20 mouse cellular contexts compared by ENCODE assay signal in the genomic region with DNA sequence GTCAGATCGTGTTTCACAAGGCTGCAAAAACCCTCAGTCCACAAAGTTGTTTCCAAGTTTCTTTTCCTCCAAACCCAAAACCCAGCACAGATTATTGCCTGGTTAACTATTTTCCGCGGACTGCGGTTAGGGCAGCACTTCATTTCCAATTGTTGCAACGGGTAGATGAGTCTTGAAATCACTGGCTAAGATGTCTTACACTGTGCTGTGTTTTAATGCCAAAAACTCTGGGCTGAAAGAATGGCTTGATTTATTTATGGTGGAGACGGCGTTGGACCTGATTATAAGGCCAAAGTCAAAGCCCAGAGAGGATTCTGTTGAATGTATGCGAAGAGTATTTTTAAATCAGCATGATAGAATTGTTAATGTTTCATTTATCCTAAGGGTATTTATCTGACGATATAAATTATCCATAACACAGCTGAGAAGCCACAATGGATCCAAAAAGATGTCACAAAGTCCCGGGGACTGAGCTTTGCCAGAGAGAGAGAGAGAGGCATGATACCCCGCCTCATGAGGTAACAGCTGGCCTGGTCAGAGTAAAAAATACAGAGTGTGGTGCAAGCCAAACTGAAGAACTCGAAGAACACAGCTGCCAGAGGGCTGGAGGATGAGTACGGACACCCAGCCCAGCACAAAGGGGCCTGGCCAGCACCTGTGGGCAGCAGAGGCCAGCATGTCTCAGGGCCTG. TPM values are rescaled to one million over a fixed set of nuclear protein-coding genes. Genes with fewer than 3 reads are reported as not detected.
DNase-seq lines count a peak whose midpoint lies in the region; ATAC-seq and TF ChIP-seq lines count a peak whose summit lies in the region.
"Had no signal": no experiment of that assay in that cellular context is flagged by ENCODE, and none has a peak within 500 bp of the region (broad histone marks: within the 10 kb centered on the region; RNA-seq: fewer than 3 reads in every experiment).

No protein-coding gene starts in this region.

- TF ChIP-seq CTCF in lung, postnatal 0 days (IDR thresholded peaks at IDR 0.05) = no peak

- H3K4me2 ChIP-seq in lung, postnatal 0 days (replicated peaks; ENCODE audit: low read depth, low read length) = no peak overlapping the region
- H3K4me2 ChIP-seq in stomach, embryonic 16.5 days (ENCODE audit: low read depth, low read length) = no peak overlapping the region
- H3K4me2 ChIP-seq: forebrain, embryonic 12.5 days; heart, embryonic 12.5 days; hindbrain, embryonic 12.5 days; liver, embryonic 11.5 days had no signal

- 0 out of 2 replicates have a peak, but pooled peaks have one; percentile 46 for ATAC-seq in lung, postnatal 0 days
- peak; percentile 74; the same call in 1 of the 2 replicates for ATAC-seq in stomach, embryonic 16.5 days (ENCODE audit: insufficient read depth, low FRiP score)

- 64% methylated on average over 13 of the region's 13 CpGs for WGBS in lung, postnatal 0 days
- 90% methylated on average over 13 of the region's 13 CpGs for WGBS in limb, embryonic 10.5 days
- WGBS in stomach, embryonic 16.5 days = 60% methylated on average over 13 of the region's 13 CpGs

- TF ChIP-seq EP300 in lung, postnatal 0 days (IDR thresholded peaks at IDR 0.05) = no peak

- no peaks in the 10 kb centered on the region for H3K36me3 ChIP-seq in lung, postnatal 0 days (ENCODE audit: insufficient read depth, low read length)
- H3K36me3 ChIP-seq in limb, embryonic 10.5 days = no peaks in the 10 kb centered on the region
- no peaks in the 10 kb centered on the region for H3K36me3 ChIP-seq in stomach, embryonic 16.5 days (ENCODE audit: control insufficient read depth, insufficient read depth, low read length)
- H3K36me3 ChIP-seq: forebrain, embryonic 12.5 days; heart, embryonic 12.5 days; hindbrain, embryonic 12.5 days had no signal

- H3K4me3 ChIP-seq in lung, postnatal 0 days (ENCODE audit: low read depth, low read length) = no peak overlapping the region
- no peak overlapping the region for H3K4me3 ChIP-seq in limb, embryonic 10.5 days
- H3K4me3 ChIP-seq in stomach, embryonic 16.5 days (replicated peaks; ENCODE audit: low read length) = no peak overlapping the region
- H3K4me3 ChIP-seq: erythroblast, embryonic 14.5 days; forebrain, embryonic 12.5 days; heart, embryonic 12.5 days; hindbrain, embryonic 12.5 days had no signal

- peak; percentile 25 for DNase-seq in gastrocnemius, postnatal 25 days
- DNase-seq in gastrocnemius, adult 8-10 months (ENCODE audit: low spot score in 2 of 2) = no peak
- DNase-seq in lung, postnatal 0 days (ENCODE audit: low spot score) = no peak
- DNase-seq in lung, postnatal 4 days = no peak
- DNase-seq in limb, embryonic 10.5 days (ENCODE audit: low spot score) = no peak
- no peak for DNase-seq in layer of hippocampus, postnatal 36 days
- DNase-seq: adrenal gland, postnatal 25 days; cerebellum, adult 8-10 months; heart, adult 18-20 months; heart, postnatal 10 days; kidney, adult 18-20 months; lung, adult 2 months; thymus, postnatal 25 days had no signal

- no peaks in the 10 kb centered on the region for H3K4me1 ChIP-seq in lung, postnatal 0 days (ENCODE audit: insufficient read depth, low read depth, low read length)
- no peaks in the 10 kb centered on the region for H3K4me1 ChIP-seq in limb, embryonic 10.5 days
- H3K4me1 ChIP-seq in stomach, embryonic 16.5 days (ENCODE audit: control insufficient read depth, insufficient read depth, low read length) = peaks cover 8% of the 10 kb centered on the region; the same call in 1 of the 2 replicates
- H3K4me1 ChIP-seq: forebrain, embryonic 12.5 days; heart, embryonic 12.5 days had no signal

- H3K27me3 ChIP-seq in lung, postnatal 0 days (replicated peaks; ENCODE audit: insufficient read depth, low read length) = no peaks in the 10 kb centered on the region
- no peaks in the 10 kb centered on the region for H3K27me3 ChIP-seq in limb, embryonic 10.5 days (ENCODE audit: low read depth, poor library complexity, severe bottlenecking)
- H3K27me3 ChIP-seq in stomach, embryonic 16.5 days (ENCODE audit: control insufficient read depth, insufficient read depth, low read length) = no peaks in the 10 kb centered on the region
- H3K27me3 ChIP-seq: forebrain, embryonic 12.5 days; heart, embryonic 12.5 days; hindbrain, embryonic 12.5 days had no signal

- no peak overlapping the region for H3K27ac ChIP-seq in lung, postnatal 0 days (ENCODE audit: low read length)
- peak overlapping the region; percentile 34; the same call in 1 of the 2 replicates for H3K27ac ChIP-seq in limb, embryonic 10.5 days
- H3K27ac ChIP-seq in stomach, embryonic 16.5 days (ENCODE audit: low read length) = peak overlapping the region; percentile 57; the same call in 1 of the 2 replicates
- H3K27ac ChIP-seq: forebrain, embryonic 12.5 days; hindbrain, embryonic 12.5 days; kidney, postnatal 0 days had no signal

- H3K9me3 ChIP-seq in lung, postnatal 0 days (ENCODE audit: low read length) = no peaks in the 10 kb centered on the region
- H3K9me3 ChIP-seq in limb, embryonic 10.5 days (replicated peaks) = no peaks in the 10 kb centered on the region
- no peaks in the 10 kb centered on the region for H3K9me3 ChIP-seq in stomach, embryonic 16.5 days (replicated peaks; ENCODE audit: control insufficient read depth, low read length)
- H3K9me3 ChIP-seq: forebrain, embryonic 12.5 days; heart, embryonic 12.5 days; hindbrain, embryonic 12.5 days had no signal

- no peak overlapping the region for H3K9ac ChIP-seq in lung, postnatal 0 days (replicated peaks; ENCODE audit: low read depth)
- H3K9ac ChIP-seq in stomach, embryonic 16.5 days (ENCODE audit: low read length) = no peak overlapping the region
- H3K9ac ChIP-seq: forebrain, embryonic 12.5 days; heart, embryonic 12.5 days; hindbrain, embryonic 12.5 days had no signal

RNA-seq across cellular contexts. Expression of gene Erg, which starts 53.9 kb away (rescaled TPM):
- total RNA-seq in gastrocnemius, postnatal 25 days (2021) = 10 to 100 TPM in 1 of 2 experiments, 1 to 10 TPM in 1; 9.8 to 12.3 TPM
- 1 to 10 TPM; 5.7 to 9.8 (median 8.2) TPM for total RNA-seq in gastrocnemius, adult 8-10 months (2022)
- polyA plus RNA-seq in lung, postnatal 0 days (2015; fragmentation: Nextera tagmentation; extraction: Ambion mirVana) = 13.2 and 14.5 TPM in 2 replicates
- polyA plus RNA-seq in limb, embryonic 10.5 days (2016; fragmentation: Nextera tagmentation; extraction: Ambion mirVana) = 6.1 and 6.8 TPM in 2 replicates
- polyA plus RNA-seq in stomach, embryonic 16.5 days (2015; fragmentation: Nextera tagmentation; extraction: Ambion mirVana) = 3.4 and 4.5 TPM in 2 replicates
- 1 to 10 TPM; 3.2 to 3.6 TPM for total RNA-seq in layer of hippocampus, postnatal 36 days (2021)
- polyA plus RNA-seq: erythroblast, embryonic 14.5 days had no signal
